Mouse (Mus musculus) kidney, adult 2 months (tissue): ENCODE data around the gene Stat2.
A peak's percentile ranks its signal among the peaks of the same experiment; 100 is the strongest.

Experiments used
- CTCF ChIP-seq: fragments of 200-500 bp; conservative IDR thresholded peaks from 2 replicates; pipeline ENCODE4 v1.5.1; 2011; ENCODE audit warnings: low read depth, mild to moderate bottlenecking, control low read depth, low read length, moderate library complexity, mixed read lengths; ENCODE audit not compliant: insufficient read depth, insufficient read length
- POLR2A ChIP-seq: fragments of 200-500 bp; IDR thresholded peaks from one replicate; pipeline ENCODE4 v1.6.1; 2011; ENCODE audit warnings: low read depth, low read length, control low read depth

DNA sequence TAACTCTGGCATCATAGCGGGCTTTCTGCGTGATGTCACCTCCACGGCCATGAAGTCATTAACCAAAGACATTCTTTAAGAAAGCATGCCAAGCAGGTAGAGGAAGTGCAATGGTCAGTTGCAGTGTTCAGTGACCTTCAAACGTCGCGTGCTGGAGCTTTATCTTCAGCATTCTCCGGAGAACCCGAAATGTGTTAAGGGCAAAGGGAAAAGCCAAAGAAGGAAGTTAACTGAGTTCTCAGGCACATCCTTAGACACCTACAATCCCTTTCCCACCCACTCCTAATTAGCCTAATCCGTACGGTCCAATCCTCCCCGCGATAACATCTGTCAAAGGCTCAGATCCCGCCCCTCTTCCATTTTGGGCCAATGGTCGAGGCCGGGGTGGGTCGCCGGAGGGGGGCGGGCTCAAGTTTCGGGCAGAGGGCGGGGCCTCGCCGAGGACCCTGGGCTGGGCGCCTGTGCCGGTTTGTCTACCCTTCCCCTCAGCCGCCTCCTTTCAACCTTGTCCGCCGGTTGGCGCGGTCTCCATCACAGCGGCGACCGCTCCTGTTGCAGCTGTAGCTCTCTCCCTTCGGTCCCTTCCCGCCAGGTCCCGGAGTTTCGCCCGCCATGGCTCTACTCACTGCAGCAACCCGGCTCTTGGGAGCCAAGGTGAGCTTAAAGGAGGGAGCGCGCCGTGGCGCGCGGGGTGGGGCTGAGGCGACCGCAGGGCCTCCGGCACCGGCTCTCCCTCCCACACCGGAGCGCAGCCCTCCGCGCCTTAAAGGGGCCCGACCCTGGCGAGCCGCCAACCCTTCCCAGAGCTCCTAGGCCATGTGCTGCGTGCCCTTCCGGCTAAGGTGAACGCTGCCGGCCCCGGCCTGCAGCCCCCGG lies 67.2 kb downstream of the Stat2 start, which contains the start of gene Cs:
- TF ChIP-seq CTCF, result no peak
- peak; percentile 74 for TF ChIP-seq POLR2A
